Mouse (Mus musculus) liver, postnatal 0 days (tissue): ENCODE data around the gene Irf4.

Source experiments
- CTCF ChIP-seq: sonication (generic); IDR thresholded peaks from 2 replicates; pipeline ENCODE4 v1.5.1; 2016; ENCODE audit warnings: antibody characterized with exemption, low read depth
- EP300 ChIP-seq: IDR thresholded peaks from 2 replicates; pipeline ENCODE4 v1.6.1; 2016; ENCODE audit warnings: antibody characterized with exemption, low read depth, mild to moderate bottlenecking

GRCm38 (mm10) chr13:30753441-30753840 is 4.4 kb downstream of the Irf4 start:
- TF ChIP-seq EP300 (no peak), CTCF (no peak)
